Mouse (Mus musculus): ENCODE data around the gene Rexo5. TPM values are rescaled to one million over a fixed set of nuclear protein-coding genes. Genes with fewer than 3 reads are reported as not detected.

Rexo5 gene
- polyA plus RNA-seq, 1 experiment: not detected

DNA sequence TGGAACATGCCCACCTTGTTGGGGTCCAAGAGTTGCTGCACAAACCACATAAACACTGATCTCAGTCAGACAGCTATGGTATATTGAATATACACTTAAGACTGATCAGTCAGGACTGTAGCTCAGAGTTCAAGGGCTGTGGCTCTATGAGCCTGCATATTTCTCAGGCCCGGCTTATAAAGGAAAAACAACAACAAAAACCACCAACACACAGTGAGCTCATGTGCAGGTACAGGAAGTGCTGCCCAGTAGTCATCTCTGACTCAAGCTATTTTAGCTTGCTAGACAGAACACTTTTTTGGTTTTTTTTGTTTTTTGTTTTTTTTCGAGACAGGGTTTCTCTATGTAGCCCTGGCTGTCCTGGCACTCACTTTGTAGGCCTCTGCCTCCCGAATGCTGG, 14.9 kb downstream of the Rexo5 start:
- TF ChIP-seq POLR2A (IDR thresholded peaks at IDR 0.05; ENCODE audit: insufficient read depth, low read depth, low read length): no peak
- TF ChIP-seq CTCF (IDR thresholded peaks at IDR 0.05; ENCODE audit: insufficient read depth, low read depth, low read length): no peak
- 94% methylated on average over 3 of the region's 3 CpGs for WGBS
- H3K4me3 ChIP-seq (ENCODE audit: insufficient read depth, low read depth, low read length): no peak overlapping the region

DNA sequence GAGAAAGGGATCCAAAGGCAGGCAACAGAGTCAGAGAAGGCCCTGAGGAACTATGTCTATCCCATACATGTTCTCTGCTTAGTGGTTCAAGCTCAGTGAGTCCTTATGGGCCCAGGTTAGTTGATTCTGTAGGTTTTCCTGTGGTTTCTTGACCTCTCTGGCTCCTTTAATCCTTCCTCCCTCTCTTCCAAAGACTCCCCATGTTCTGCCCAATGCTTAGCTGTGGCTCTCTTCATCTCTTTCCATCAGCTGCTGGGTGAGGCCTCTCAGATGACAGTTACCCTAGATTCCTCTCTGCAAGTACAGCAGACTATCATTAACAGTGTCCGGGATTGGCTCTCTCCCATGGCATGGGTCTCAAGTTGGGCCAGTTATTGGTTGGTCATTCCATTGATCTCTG, 41.6 kb downstream of the Rexo5 start:
- TF ChIP-seq POLR2A (IDR thresholded peaks at IDR 0.05; ENCODE audit: insufficient read depth, low read depth, low read length) (no peak), CTCF (IDR thresholded peaks at IDR 0.05; ENCODE audit: insufficient read depth, low read depth, low read length) (no peak)
- Histone ChIP-seq H3K27ac (ENCODE audit: insufficient read depth, low read depth, low read length) (no peak overlapping the region), H3K4me1 (ENCODE audit: control insufficient read depth, insufficient read depth, low read length) (no peaks in the 10 kb centered on the region), H3K4me3 (ENCODE audit: insufficient read depth, low read depth, low read length) (no peak overlapping the region)
- WGBS: 100% methylated on average over 1 of the region's 1 CpGs

More for the DNA sequence above, 14.9 kb downstream of the Rexo5 start:
- H3K27ac ChIP-seq (ENCODE audit: insufficient read depth, low read depth, low read length): no peak overlapping the region
- no peaks in the 10 kb centered on the region for H3K4me1 ChIP-seq (ENCODE audit: control insufficient read depth, insufficient read depth, low read length)

DNA sequence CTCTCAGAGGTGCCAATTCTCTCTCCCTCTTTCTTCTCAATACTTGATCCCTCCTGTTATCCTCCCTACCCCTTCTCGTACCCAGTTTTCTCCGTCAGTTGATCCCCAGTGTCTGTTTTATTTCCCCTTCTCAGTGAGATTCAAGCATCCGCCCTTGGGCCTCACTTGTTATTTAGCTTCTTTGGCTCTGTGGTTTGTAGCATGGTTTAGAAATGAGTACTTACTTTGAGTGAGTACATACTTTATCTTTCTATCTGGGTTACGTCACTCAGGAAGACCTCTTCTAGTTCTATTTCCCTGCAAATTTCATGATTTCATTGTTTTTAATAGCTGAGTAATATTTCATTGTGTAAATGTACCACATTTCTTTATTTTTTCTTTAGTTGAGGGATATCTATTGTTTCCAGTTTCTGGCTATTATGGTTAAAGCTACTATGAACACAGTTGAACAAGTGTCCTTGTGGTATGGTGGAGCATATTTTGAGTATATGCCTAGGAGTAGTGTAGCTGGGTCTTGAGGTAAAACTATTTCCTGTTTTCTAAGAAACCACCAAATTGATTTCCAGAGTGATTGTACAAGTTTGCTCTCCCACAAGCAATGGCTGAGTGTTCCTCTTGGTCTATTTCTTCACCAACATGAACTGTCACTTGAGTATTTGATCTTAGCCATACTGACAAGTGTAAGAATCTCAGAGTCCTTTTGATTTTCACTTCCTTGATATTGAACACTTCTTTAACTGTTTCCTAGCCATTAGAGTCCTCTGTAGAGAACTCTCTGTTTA, 42.4 kb downstream of the Rexo5 start:
- Histone ChIP-seq H3K4me1 (ENCODE audit: control insufficient read depth, insufficient read depth, low read length) (no peaks in the 10 kb centered on the region), H3K4me3 (ENCODE audit: insufficient read depth, low read depth, low read length) (no peak overlapping the region), H3K27ac (ENCODE audit: insufficient read depth, low read depth, low read length) (no peak overlapping the region)
- no peak for TF ChIP-seq CTCF (IDR thresholded peaks at IDR 0.05; ENCODE audit: insufficient read depth, low read depth, low read length)
- no peak for TF ChIP-seq POLR2A (IDR thresholded peaks at IDR 0.05; ENCODE audit: insufficient read depth, low read depth, low read length)
- WGBS: 94% methylated on average over 4 of the region's 4 CpGs

DNA sequence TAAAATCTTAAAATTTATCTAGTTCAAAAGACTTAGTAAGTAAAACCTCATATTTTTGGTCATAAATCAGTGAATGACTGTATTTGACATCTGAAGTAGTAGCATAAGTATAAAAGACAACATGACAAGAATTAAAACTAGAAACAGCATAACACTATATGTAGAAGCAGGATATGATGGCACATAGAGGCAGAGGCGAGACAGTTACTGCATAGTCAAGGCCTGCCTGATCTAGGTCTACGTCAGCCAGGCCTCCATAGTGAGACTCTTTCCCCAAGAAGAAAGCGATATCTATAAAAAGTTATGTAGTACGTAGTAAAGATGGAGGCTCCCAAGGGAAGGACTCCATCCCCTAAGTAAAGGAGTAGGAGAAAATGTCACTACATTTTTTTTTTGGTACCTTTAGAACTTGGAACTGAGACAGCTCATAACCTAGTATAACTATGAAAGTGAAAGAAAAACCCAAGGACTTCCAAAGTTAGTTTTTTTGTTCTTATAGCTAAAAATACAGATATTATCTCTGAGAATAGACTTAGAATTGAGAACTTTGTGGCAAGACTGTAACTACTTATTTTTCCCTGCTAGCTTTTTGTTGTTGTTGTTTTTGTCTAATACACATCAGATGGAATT, 48.1 kb downstream of the Rexo5 start:
- Histone ChIP-seq H3K4me1 (ENCODE audit: control insufficient read depth, insufficient read depth, low read length) (no peaks in the 10 kb centered on the region), H3K27ac (ENCODE audit: insufficient read depth, low read depth, low read length) (no peak overlapping the region), H3K4me3 (ENCODE audit: insufficient read depth, low read depth, low read length) (no peak overlapping the region)
- TF ChIP-seq POLR2A (IDR thresholded peaks at IDR 0.05; ENCODE audit: insufficient read depth, low read depth, low read length) (no peak), CTCF (IDR thresholded peaks at IDR 0.05; ENCODE audit: insufficient read depth, low read depth, low read length) (no peak)
- 99% methylated on average over 4 of the region's 4 CpGs for WGBS

DNA sequence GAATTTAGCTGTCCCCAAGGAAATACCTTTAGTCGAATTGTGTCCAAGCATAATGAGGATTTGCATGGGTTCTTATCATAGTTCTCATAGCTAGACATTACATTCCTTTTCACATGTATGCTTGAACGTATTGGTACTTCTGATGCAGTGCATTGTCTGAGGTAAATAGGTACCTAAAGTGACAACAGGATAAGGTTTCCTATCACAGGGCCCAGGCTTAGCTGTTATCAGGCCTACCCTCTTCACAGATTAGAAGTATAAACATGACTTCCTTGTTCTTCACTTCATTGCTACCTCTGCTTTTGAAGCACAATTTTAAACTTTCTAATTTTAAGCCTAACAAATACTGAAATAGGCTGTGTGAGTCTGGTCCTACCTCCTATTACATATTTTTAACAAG, 51.7 kb downstream of the Rexo5 start:
- Histone ChIP-seq H3K27ac (ENCODE audit: insufficient read depth, low read depth, low read length) (no peak overlapping the region), H3K4me3 (ENCODE audit: insufficient read depth, low read depth, low read length) (no peak overlapping the region), H3K4me1 (ENCODE audit: control insufficient read depth, insufficient read depth, low read length) (no peaks in the 10 kb centered on the region)
- WGBS: 89% methylated on average over 2 of the region's 2 CpGs
- TF ChIP-seq POLR2A (IDR thresholded peaks at IDR 0.05; ENCODE audit: insufficient read depth, low read depth, low read length) (no peak), CTCF (IDR thresholded peaks at IDR 0.05; ENCODE audit: insufficient read depth, low read depth, low read length) (no peak)

DNA sequence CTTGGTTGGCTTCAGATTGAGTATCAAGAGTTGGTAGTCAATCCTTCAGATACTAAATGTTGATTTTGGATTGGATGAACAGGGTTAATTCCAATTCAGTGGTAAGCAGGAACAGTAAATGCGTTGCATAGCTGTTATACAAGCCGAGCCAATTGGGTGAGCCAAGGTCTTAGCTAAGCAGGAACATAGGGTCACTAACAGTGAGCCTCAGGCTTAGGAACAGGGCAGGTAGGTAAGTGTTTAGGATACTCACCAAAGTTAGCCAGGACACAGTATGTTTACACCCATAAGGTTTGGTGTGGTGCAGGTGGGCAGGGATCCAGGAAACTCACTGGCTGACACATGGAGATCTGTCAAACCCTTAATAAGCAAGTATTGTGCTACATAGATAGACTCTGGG, 53.6 kb downstream of the Rexo5 start:
- 79% methylated on average over 2 of the region's 2 CpGs for WGBS
- no peak for TF ChIP-seq CTCF (IDR thresholded peaks at IDR 0.05; ENCODE audit: insufficient read depth, low read depth, low read length)
- no peak for TF ChIP-seq POLR2A (IDR thresholded peaks at IDR 0.05; ENCODE audit: insufficient read depth, low read depth, low read length)
- H3K4me3 ChIP-seq (ENCODE audit: insufficient read depth, low read depth, low read length): no peak overlapping the region

DNA sequence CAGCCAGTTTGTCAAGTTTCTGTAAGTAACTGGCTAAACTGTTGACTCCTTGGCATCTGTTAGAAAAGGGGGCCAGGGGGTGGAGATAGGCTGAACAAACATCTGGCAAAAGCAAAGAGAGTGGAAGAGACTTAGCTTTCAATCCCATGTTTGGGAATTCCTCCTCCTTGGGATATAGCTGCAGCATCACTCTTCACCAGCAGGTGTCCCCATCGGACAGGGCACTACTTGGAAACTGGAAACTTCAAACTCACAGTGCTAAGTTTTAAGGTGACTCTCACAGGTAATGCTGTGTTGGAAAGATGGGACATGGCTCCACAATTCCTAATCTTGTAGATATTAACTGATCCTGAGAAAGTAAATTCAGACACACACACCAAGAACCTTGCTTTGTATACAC, 55.3 kb downstream of the Rexo5 start:
- Histone ChIP-seq H3K27ac (ENCODE audit: insufficient read depth, low read depth, low read length) (no peak overlapping the region), H3K4me3 (ENCODE audit: insufficient read depth, low read depth, low read length) (no peak overlapping the region), H3K4me1 (ENCODE audit: control insufficient read depth, insufficient read depth, low read length) (no peaks in the 10 kb centered on the region)
- WGBS: 0% methylated on average over 1 of the region's 1 CpGs
- no peak for TF ChIP-seq POLR2A (IDR thresholded peaks at IDR 0.05; ENCODE audit: insufficient read depth, low read depth, low read length)
- no peak for TF ChIP-seq CTCF (IDR thresholded peaks at IDR 0.05; ENCODE audit: insufficient read depth, low read depth, low read length)

More for the DNA sequence above, 53.6 kb downstream of the Rexo5 start:
- H3K27ac ChIP-seq (ENCODE audit: insufficient read depth, low read depth, low read length): no peak overlapping the region
- no peaks in the 10 kb centered on the region for H3K4me1 ChIP-seq (ENCODE audit: control insufficient read depth, insufficient read depth, low read length)

DNA sequence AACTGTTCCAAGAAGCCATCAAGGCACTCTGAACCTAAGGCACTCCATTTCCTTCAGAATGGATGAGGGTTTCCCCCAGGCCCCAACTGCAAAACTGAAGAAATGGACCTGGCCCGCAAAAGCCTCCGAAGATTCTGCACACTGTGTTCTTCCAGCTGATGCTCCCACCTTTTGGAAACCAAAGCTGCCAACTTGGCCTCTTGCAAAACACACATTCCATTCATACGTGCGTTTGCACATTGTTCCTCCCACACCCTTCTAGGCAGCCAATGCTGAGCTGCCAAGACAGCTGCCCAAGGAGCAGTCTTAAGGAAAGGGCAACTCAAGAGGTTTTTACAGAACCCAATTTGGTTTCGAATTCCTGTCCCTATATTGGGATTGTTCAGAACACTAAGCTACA, 56.9 kb downstream of the Rexo5 start:
- no peak for TF ChIP-seq POLR2A (IDR thresholded peaks at IDR 0.05; ENCODE audit: insufficient read depth, low read depth, low read length)
- no peak for TF ChIP-seq CTCF (IDR thresholded peaks at IDR 0.05; ENCODE audit: insufficient read depth, low read depth, low read length)
- Histone ChIP-seq H3K27ac (ENCODE audit: insufficient read depth, low read depth, low read length) (no peak overlapping the region), H3K4me1 (ENCODE audit: control insufficient read depth, insufficient read depth, low read length) (no peaks in the 10 kb centered on the region), H3K4me3 (ENCODE audit: insufficient read depth, low read depth, low read length) (no peak overlapping the region)
- 50% methylated on average over 5 of the region's 5 CpGs for WGBS

DNA sequence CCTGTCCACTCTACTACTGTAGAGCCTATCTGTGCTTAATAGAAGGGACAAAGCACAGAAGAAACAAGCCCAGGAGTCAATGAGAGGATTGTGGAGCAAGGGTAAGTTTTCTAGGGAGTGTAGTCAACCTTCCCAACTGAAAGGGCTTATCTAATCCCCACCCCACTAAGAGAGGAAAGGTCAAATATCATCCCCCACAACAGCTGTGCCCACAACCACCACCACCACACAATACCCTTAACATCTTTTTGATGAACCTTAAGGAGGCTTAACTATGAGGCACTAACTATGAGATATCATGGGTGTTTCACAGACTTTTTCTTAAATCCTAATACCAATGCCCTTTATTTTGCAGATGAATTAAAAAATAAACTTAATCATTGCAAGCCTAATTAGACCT, 58.7 kb downstream of the Rexo5 start:
- no peak overlapping the region for H3K27ac ChIP-seq (ENCODE audit: insufficient read depth, low read depth, low read length)
- no peak overlapping the region for H3K4me3 ChIP-seq (ENCODE audit: insufficient read depth, low read depth, low read length)

More for the DNA sequence above, 58.7 kb downstream of the Rexo5 start:
- TF ChIP-seq CTCF (IDR thresholded peaks at IDR 0.05; ENCODE audit: insufficient read depth, low read depth, low read length) (no peak), POLR2A (IDR thresholded peaks at IDR 0.05; ENCODE audit: insufficient read depth, low read depth, low read length) (no peak)
- H3K4me1 ChIP-seq (ENCODE audit: control insufficient read depth, insufficient read depth, low read length): no peaks in the 10 kb centered on the region
